Mouse (Mus musculus) CH12.LX (cell line): ENCODE data around the gene Mt1. TPM values are rescaled to one million over a fixed set of nuclear protein-coding genes. Genes with fewer than 3 reads are reported as not detected.
"Not testable (repeated sequence)": the region's sequence is repeated elsewhere in the genome, so short reads cannot be mapped to it uniquely, and the experiment has no call there.

ENCODE experiments used
- DNase-seq: peaks from one replicate; pipeline ENCODE4 v3.0.0-alpha.2; 2013; ENCODE audit errors: extremely low read depth
- H3K27ac ChIP-seq: 2 replicates; pipeline ENCODE4 v1.5.1; 2012; ENCODE audit warnings: low read depth, mild to moderate bottlenecking, control low read depth, moderate library complexity; ENCODE audit not compliant: insufficient read depth
- H3K27me3 ChIP-seq: replicated peaks from 2 replicates; pipeline ENCODE3; 2012; ENCODE audit warnings: inconsistent platforms
- H3K36me3 ChIP-seq, 2 experiments: replicated peaks in 1 of 2; 2 replicates each; pipeline versions ENCODE3 to v1.6.1; 2012; ENCODE audit warnings: inconsistent platforms in 1 of 2, low read length in 1 of 2, mild to moderate bottlenecking in 1 of 2, mixed read lengths in 1 of 2, moderate library complexity in 1 of 2; ENCODE audit not compliant: control insufficient read depth in 1 of 2, insufficient read depth in 1 of 2
- H3K4me1 ChIP-seq, 2 experiments: 2 replicates each; pipeline ENCODE4 v1.6.1; 2012; ENCODE audit warnings: inconsistent platforms in 1 of 2, moderate library complexity in 1 of 2; ENCODE audit not compliant: insufficient read depth in 2 of 2, control insufficient read depth in 1 of 2
- H3K4me2 ChIP-seq: 2 replicates; pipeline ENCODE4 v1.6.1; 2012; ENCODE audit warnings: low read depth, mild to moderate bottlenecking, control low read depth; ENCODE audit not compliant: poor library complexity, insufficient read depth, severe bottlenecking
- H3K4me3 ChIP-seq, 3 experiments: fragments of 150-350 bp in 1 of 3; sonication (generic) in 1 of 3; replicated peaks in 1 of 3; 2 replicates each; pipeline versions ENCODE3 to v1.5.1; 2011 to 2012; ENCODE audit warnings: low read depth in 2 of 3, low read length in 2 of 3, mild to moderate bottlenecking in 2 of 3, moderate library complexity in 2 of 3, control low read depth in 1 of 3, improper control_type of control experiment in 1 of 3, inconsistent platforms in 1 of 3, mixed read lengths in 1 of 3; ENCODE audit not compliant: poor library complexity in 1 of 3
- H3K79me2 ChIP-seq: replicated peaks from 2 replicates; pipeline ENCODE4 v1.6.1; 2012; ENCODE audit warnings: mild to moderate bottlenecking, moderate library complexity; ENCODE audit not compliant: control insufficient read depth, poor library complexity, insufficient read depth, severe bottlenecking; ENCODE audit errors: extremely low read depth
- H3K9ac ChIP-seq: 2 replicates; pipeline ENCODE4 v1.6.1; 2012; ENCODE audit warnings: low read depth, mild to moderate bottlenecking, control low read depth, moderate library complexity; ENCODE audit not compliant: insufficient read depth
- H3K9me3 ChIP-seq: replicated peaks from 2 replicates; pipeline ENCODE3; 2012; ENCODE audit warnings: low read length, inconsistent platforms, mixed read lengths
- CTCF ChIP-seq, 2 experiments: IDR thresholded peaks in 1 of 2; conservative IDR thresholded peaks in 1 of 2; 2 replicates each; pipeline ENCODE4 v1.5.1; 2011 to 2012; ENCODE audit warnings: low read depth in 2 of 2, low read length in 2 of 2, improper control_type of control experiment in 1 of 2, inconsistent platforms in 1 of 2, mild to moderate bottlenecking in 1 of 2, moderate library complexity in 1 of 2
- E2F4 ChIP-seq: IDR thresholded peaks from 2 replicates; pipeline ENCODE4 v1.6.1; 2011; ENCODE audit warnings: low read depth, low read length, improper control_type of control experiment; ENCODE audit not compliant: insufficient replicate concordance
- ELF1 ChIP-seq: IDR thresholded peaks from 2 replicates; pipeline ENCODE4 v1.6.1; 2014; ENCODE audit warnings: low read depth, mild to moderate bottlenecking, inconsistent platforms, low read length, improper control_type of control experiment
- GABPA ChIP-seq: IDR thresholded peaks from 2 replicates; pipeline ENCODE4 v1.6.1; 2012; ENCODE audit warnings: low read depth, low read length, improper control_type of control experiment, inconsistent platforms; ENCODE audit not compliant: insufficient replicate concordance
- HCFC1 ChIP-seq: IDR thresholded peaks from 2 replicates; pipeline ENCODE4 v1.6.1; 2012; ENCODE audit warnings: low read depth, mild to moderate bottlenecking, inconsistent platforms, low read length, improper control_type of control experiment
- MAFK ChIP-seq: IDR thresholded peaks from 2 replicates; pipeline ENCODE4 v1.6.1; 2011; ENCODE audit warnings: low read length, improper control_type of control experiment; ENCODE audit not compliant: insufficient replicate concordance
- NRF1 ChIP-seq: IDR thresholded peaks from 2 replicates; pipeline ENCODE4 v1.6.1; 2014; ENCODE audit warnings: low read depth, mild to moderate bottlenecking, inconsistent platforms, low read length, improper control_type of control experiment, moderate library complexity
- PAX5 ChIP-seq: IDR thresholded peaks from 2 replicates; pipeline ENCODE4 v1.6.1; 2012; ENCODE audit warnings: low read length, inconsistent platforms, mixed read lengths
- SIN3A ChIP-seq: IDR thresholded peaks from 2 replicates; pipeline ENCODE4 v1.6.1; 2012; ENCODE audit warnings: low read length, improper control_type of control experiment, inconsistent platforms
- TBP ChIP-seq: conservative IDR thresholded peaks from 2 replicates; pipeline ENCODE4 v1.6.1; 2011; ENCODE audit warnings: low read depth, low read length, improper control_type of control experiment
- USF2 ChIP-seq: conservative IDR thresholded peaks from 2 replicates; pipeline ENCODE4 v1.6.1; 2011; ENCODE audit warnings: low read depth, low read length, improper control_type of control experiment
- ZC3H11A ChIP-seq: IDR thresholded peaks from 2 replicates; pipeline ENCODE4 v1.6.1; 2012; ENCODE audit warnings: low read depth, mild to moderate bottlenecking, inconsistent platforms, low read length, improper control_type of control experiment
- ZMIZ1 ChIP-seq: IDR thresholded peaks from 2 replicates; pipeline ENCODE4 v1.6.1; 2012; ENCODE audit warnings: low read depth, mild to moderate bottlenecking, inconsistent platforms, low read length, improper control_type of control experiment
- dilution Hi-C: fragments of 300-500 bp; cut with MboI; formaldehyde crosslinking; loops from 2 replicates; pipeline ENCODE4 v1.14.3; 2020; ENCODE audit warnings: low sequenced_read_pairs; ENCODE audit not compliant: extremely low pct_unique_long_range_greater_than_20kb, extremely low pct_ligation_motif_present
- in situ Hi-C: fragments of 300-500 bp; cut with MboI; formaldehyde crosslinking; loops from 3 replicates; pipeline ENCODE4 v1.14.3; 2019; ENCODE audit warnings: low sequenced_read_pairs, low pct_ligation_motif_present, low pct_unique_long_range_greater_than_20kb, mixed read lengths
- polyA plus RNA-seq: library from polyadenylated mRNA; unstranded; fragments of >175 nt; gene quantifications from 2 replicates; pipeline ENCODE4 v1.2.1, GENCODE M21; 2012; ENCODE audit warnings: low read depth; ENCODE audit not compliant: insufficient read length
- total RNA-seq, 2 experiments: library from RNA; depleted of rRNA; stranded (reverse); fragments of 300-350 nt in 1 of 2; fragments of >200 nt in 1 of 2; gene quantifications; 2 replicates each; pipeline ENCODE4 v1.2.3; 2012 to 2014

Mt1 gene
- total and polyA plus RNA-seq, 3 experiments: 19.9 to 239 (median 62.7) TPM

DNA sequence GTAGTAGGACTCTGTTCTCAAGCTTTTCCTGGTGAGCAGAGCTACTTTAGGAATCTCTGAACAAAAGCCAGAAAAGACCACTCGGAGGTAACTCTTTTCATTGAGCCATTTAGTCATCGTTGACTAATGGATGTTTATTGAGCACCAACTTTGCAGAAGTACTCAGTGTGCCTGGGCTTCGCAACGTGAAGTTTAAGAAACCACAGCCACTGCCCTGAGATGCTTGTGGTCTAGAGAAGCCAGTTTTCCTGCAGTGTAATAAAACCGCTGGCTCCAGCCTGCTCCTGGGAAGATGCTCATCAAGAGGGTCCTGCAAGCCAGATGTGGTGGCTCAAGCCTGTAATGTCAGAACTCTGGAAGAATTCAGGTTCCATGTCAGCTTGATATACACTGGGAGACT lies 46.8 kb upstream of the Mt1 start:
- no peak for TF ChIP-seq TBP
- no peak for TF ChIP-seq NRF1
- no peak for TF ChIP-seq USF2
- no peak for TF ChIP-seq SIN3A
- no peak for TF ChIP-seq GABPA
- TF ChIP-seq ZMIZ1: no peak
- no peak for TF ChIP-seq ZC3H11A
- no peak for TF ChIP-seq E2F4
- TF ChIP-seq PAX5: no peak
- TF ChIP-seq ELF1: no peak
- TF ChIP-seq, all 38 proteins: peak for 0
- Histone ChIP-seq H3K4me3 (no peak overlapping the region), H3K4me1 (peaks cover 0 to 5% of the 10 kb centered on the region in 2 experiments; a peak in 2 of 4 replicates), H3K36me3 (no peaks in the 10 kb centered on the region), H3K4me2 (no peak overlapping the region), H3K9me3 (peaks cover 4% of the 10 kb centered on the region), H3K9ac (no peak overlapping the region), H3K27ac (no peak overlapping the region), H3K27me3 (peaks cover 4% of the 10 kb centered on the region), H3K79me2 (no peaks in the 10 kb centered on the region)
- in situ Hi-C loops (no loop called here), dilution Hi-C loops (no loop called here)
- DNase-seq: no peak

DNA sequence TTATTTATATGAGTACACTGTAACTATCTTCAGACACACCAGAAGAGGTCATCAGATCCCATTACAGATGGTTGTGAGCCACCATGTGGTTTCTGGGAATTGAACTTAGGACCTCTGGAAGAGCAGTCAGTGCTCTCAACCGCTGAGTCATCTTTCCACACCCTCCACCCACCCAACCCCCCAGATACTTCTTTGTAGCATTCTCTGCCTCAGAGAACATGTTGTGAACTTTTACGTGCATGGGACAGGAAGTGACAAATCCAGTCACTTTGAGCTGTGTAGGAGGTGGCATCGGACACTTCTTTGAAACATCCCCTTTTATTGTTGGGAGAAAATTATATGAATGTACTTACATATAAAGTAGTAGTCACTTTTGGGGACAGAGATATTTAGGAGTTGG lies 44.3 kb upstream of the Mt1 start:
- H3K79me2 ChIP-seq, DNase-seq, H3K9ac ChIP-seq, H3K36me3 ChIP-seq, dilution Hi-C loops, H3K4me1 ChIP-seq, H3K4me3 ChIP-seq, H3K27ac ChIP-seq, H3K4me2 ChIP-seq, H3K9me3 ChIP-seq, in situ Hi-C loops, H3K27me3 ChIP-seq: not testable (repeated sequence)
- peak; percentile 38; the same call in 1 of the 2 replicates for TF ChIP-seq MAFK
- TF ChIP-seq CTCF (conservative IDR thresholded peaks at IDR 0.05 in 1 of 2, IDR thresholded peaks at IDR 0.05 in 1 of 2; ENCODE audit: low read depth in 2 of 2, low read length in 2 of 2): 0 out of 4 replicates have a peak, but pooled peaks of 1 of the 2 experiments have one; percentile 2

DNA sequence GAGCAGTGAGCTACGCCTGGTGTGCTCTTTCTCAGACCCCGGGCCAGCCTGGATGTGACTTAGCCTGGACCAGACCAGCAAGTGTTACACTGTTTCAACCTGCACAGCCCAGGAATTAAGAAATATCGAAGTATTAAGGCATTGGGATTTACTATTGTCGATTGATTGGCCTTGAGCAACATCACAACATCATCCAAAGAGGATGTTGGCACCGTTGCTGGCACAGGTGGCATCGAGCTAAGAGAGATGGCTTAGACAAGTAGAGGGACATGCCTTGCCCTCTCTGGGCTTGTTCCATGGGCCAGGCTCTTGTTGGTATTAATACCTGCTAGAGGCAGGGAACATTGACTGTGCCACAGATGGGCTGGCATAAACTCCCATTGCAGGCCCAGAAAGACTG lies 43.3 kb upstream of the Mt1 start:
- peaks cover 5% of the 10 kb centered on the region for H3K27me3 ChIP-seq
- no peak for DNase-seq
- no peaks in the 10 kb centered on the region for H3K36me3 ChIP-seq
- H3K4me2 ChIP-seq: no peak overlapping the region
- in situ Hi-C loops (no loop called here), dilution Hi-C loops (no loop called here)
- no peak overlapping the region for H3K4me3 ChIP-seq
- TF ChIP-seq ZC3H11A: no peak
- TF ChIP-seq HCFC1: no peak
- peaks cover 4% of the 10 kb centered on the region for H3K9me3 ChIP-seq
- H3K9ac ChIP-seq: no peak overlapping the region
- no peaks in the 10 kb centered on the region for H3K79me2 ChIP-seq
- H3K27ac ChIP-seq: no peak overlapping the region
- peaks cover 0 to 5% of the 10 kb centered on the region in 2 experiments; a peak in 2 of 4 replicates for H3K4me1 ChIP-seq
